Mouse (Mus musculus): Measurements from ENCODE around the gene Pde6g. TPM values are rescaled to one million over a fixed set of nuclear protein-coding genes. Genes with fewer than 3 reads are reported as not detected.

Pde6g gene
- polyA plus RNA-seq, 1 experiment, result 0.89 TPM

DNA sequence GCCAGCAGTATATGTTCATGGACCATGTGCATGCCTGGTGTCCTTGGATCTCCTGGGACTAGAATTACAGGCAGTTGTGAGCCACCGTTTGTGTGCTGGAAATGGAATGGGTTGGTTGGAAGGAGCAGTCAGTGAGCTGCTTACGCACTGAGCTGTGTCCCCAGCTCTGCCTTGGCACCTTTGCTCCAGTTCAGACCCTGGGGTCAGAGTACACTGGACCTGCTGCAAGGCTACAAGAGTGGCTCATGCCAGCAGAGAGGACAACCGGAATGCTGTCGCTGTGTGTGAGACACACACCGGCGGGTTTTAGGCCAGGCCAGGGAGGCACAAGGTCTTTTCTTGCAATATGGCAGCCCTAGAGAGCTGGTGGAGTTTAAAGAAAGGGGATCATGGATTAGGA is 18.8 kb upstream of the Pde6g start:
- no peak for DNase-seq (ENCODE audit: low read depth, low spot score)
- WGBS, result 92% methylated on average over 6 of the region's 6 CpGs

DNA sequence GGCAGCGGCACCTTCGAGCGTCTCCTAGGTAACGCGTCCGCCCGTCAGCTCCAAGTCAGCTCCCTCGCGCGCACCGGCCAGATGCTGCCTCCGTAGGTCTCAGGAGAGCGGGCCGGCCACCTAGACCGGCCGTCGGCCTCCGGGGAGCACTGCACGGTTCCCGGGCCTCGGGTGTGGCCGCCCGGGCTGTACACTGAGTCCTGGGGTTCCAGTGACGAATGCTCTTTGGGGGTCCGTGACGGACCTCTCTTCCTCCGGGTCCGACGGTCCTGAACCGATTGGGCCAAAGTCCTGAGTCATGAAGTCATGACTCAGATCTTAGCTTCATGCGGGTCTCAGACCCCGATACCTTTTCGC is 14.4 kb upstream of the Pde6g start:
- no peak for DNase-seq (ENCODE audit: low read depth, low spot score)
- under 1% methylated on average over 33 of the region's 33 CpGs for WGBS

GRCm38 (mm10) chr11:120467051-120467735 is 13.9 kb upstream of the Pde6g start, which contains the start of gene Arl16:
TSS of gene Arl16 (minus strand) at chr11:120467607.
- peak; percentile 97 for DNase-seq (ENCODE audit: low read depth, low spot score)

DNA sequence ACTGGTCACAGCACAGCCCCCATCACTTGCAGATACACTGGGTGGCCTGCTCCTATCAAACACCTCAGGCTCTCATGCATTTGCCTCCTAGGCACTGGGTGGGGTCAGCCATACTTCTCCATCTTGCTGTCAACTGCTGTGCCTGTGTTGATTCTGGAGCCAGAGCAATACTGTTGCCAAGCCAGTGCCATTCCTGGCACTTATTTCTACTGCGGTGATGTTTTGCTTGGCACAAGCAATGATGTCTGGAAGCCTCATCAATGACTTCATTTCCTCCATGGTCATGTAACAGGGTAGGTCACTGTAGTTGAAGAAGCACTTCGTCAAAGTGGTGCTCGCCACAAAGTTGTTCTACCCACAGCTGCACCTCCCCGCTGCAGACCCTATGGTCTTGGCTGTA is 12.2 kb upstream of the Pde6g start:
- DNase-seq (ENCODE audit: low read depth, low spot score), result no peak
- WGBS, result 81% methylated on average over 4 of the region's 4 CpGs

More at GRCm38 (mm10) chr11:120467051-120467735, 13.9 kb upstream of the Pde6g start, which contains the start of gene Arl16:
- under 1% methylated on average over 54 of the region's 54 CpGs for WGBS

DNA sequence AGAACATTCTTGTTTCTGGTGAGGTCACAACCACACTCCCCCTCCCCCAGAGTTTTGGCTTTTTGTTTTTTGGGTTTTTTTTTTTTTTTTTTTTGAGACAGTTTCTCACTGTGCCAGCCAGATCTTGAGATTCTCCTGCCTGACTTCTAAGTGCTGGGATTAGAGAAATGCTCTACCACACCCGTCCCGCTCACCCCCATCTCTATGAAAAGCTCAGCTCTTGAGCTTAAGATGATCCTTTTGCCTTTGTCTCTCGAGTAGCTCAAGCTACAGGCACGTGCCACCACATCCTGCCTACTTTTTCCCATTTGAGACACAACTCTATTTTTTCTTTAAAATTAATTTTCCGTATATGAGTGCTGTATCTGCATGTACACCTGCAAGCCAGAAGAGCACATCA is 11.1 kb upstream of the Pde6g start:
- DNase-seq (ENCODE audit: low read depth, low spot score), result no peak
- 87% methylated on average over 5 of the region's 5 CpGs for WGBS

DNA sequence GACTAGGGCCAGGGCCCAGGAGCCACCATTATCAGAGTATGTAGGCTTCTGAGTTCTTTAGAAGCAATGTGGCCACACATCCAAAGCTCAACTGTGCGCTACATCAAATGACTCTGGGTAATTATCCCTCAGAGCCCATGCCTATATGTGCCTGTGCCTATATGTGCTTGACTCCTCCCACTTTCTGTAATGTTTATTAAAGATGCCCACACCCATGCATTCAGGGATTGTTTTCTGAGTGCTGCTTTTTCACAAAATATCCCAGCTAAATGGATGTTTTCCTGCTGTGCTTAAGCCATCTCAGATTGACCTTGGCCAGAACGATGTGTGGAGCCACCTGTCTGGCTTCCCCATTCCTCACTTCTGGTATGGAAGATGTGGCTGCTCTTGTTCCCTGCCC is 10.2 kb upstream of the Pde6g start:
- WGBS, result 86% methylated on average over 2 of the region's 2 CpGs
- no peak for DNase-seq (ENCODE audit: low read depth, low spot score)

DNA sequence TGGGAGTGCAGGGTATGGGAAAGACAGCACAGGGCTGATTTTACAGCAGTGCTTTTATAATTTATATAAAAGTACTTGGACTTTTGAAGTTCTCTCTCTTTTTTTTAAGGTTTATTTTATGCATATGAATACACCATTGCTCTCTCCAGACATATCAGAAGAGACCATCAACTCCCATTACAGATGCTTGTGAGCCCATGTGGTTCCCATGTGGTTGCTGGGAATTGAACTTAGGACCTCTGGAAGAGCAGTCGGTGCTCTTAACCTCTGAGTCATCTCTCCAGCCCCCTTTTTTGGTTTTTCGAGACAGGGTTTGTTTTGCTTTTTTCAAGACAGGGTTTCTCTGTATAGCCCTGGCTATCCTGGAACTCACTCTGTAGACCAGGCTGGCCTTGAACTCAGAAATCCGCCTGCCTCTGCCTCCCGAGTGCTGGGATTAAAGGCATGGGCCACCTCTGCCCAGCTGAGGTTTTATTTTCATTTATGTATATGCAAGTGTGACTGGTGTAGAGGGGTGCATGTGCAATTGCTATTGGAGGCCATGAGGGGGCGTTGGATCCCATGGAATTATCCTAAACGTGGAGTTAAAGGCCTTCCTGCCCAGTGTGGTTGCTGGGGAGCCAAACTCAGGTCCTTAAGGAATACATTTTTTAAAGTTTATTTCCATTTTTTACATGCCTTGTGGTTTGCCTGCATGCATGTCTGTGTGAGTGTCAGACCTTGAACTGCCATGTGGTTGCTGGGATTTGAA is 5.7 kb upstream of the Pde6g start:
- 45% methylated on average over 6 of the region's 6 CpGs for WGBS
- no peak for DNase-seq (ENCODE audit: low read depth, low spot score)

DNA sequence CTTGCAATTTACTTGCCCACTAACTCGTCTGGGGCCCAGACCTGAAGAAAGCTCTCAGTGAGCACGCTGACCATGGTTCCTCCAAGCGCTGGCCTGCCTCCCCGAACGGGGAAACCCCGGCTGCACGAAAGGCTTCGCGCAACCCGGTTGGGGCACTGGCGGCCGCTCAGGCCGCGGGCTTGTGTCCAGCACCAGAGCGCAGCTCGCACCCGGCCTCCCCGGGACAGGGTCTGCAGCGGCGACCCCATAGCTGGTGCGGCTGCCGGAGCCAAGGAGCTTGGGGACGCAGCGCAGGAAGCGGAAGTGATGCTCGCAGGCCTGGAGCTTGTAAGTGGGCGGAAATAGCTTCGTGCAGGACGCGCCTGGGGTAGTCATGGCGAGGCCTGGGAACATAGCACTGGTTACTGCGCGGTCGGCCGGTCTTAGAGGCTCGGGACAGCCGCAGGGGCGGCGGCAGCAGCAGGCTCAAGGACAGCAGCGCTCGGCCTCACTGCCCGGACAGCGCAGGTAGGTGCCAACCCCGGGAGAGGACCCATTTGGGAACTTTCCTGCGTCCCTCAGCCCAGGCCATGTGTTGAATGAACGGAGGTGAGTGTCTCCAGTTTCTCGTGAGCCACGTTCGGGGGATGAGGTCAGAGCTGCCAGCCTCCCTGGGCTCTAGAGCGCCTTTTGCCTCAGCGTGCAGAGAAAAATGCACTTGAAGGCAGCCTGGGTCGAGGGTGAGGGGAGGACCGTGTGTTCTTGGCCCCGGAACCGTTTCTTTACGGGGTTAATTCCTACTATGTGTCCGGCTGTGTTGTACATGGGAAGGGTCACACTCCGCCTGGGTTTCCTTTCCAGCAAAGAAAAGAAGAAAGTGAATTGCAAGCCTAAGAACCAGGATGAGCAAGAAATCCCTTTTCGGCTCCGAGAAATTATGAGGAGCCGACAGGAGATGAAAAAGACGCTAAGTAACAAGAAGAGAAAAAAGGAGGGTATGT is 4.8 kb upstream of the Pde6g start, which contains the start of the genes Oxld1 and Ccdc137:
Gene Oxld1, minus strand, starts transcription at position 297 of the 980 bp plus-strand sequence.
Gene Ccdc137, plus strand, starts transcription at position 344 of the 980 bp plus-strand sequence.
- 2% methylated on average over 62 of the region's 62 CpGs for WGBS
- peak; percentile 67 for DNase-seq (ENCODE audit: low read depth, low spot score)

- no peak for DNase-seq (ENCODE audit: low read depth, low spot score)
- WGBS, result 11% methylated on average over 14 of the region's 14 CpGs
Observed at GRCm38 (mm10) chr11:120457370-120457769, 4.1 kb upstream of the Pde6g start.

DNA sequence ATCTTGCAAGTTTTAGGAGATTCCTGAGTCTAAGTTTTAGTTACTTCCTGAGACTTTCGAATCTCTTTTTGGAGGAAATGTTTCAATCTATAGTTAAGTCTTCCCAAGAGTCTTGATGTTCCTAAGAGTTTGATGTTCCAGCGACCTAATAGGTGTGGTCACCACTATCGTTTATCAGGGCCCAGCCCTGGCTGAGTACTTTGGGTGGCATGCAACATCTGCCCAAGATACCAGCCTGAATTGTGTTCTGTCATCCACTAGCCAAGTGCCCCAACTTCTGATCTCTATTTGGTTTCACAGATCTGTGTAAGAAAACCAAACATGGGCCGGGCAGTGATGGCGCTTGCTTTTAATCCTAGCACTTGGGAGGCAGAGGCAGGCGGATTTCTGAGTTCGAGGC is 2.1 kb upstream of the Pde6g start:
- 87% methylated on average over 7 of the region's 7 CpGs for WGBS
- no peak for DNase-seq (ENCODE audit: low read depth, low spot score)

DNA sequence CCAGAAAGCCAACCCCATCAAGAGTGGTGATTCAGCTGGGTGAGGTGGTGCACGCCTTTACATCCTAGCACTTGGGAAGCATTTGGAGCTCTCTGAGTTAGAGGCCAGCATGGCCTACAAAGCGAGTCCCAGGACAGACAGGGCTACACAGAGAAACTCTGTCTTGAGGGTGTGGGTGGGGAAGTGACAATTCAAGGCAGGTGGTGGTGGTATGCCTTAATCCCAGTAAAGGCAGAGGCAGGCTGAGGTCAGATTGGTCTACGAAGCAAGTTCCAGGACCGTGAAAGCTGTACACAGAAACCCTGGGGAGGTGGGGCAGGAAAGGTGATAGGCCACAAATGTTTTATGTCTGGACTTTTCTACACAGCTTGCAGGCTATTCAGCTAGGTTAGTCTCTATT is 1.7 kb upstream of the Pde6g start:
- no peak for DNase-seq (ENCODE audit: low read depth, low spot score)
- WGBS, result 97% methylated on average over 4 of the region's 4 CpGs

- DNase-seq (ENCODE audit: low read depth, low spot score), result no peak
- WGBS, result 80% methylated on average over 3 of the region's 3 CpGs
Observed at GRCm38 (mm10) chr11:120452246-120452645, 1.1 kb downstream of the Pde6g start.

- WGBS, result 80% methylated on average over 7 of the region's 7 CpGs
Observed at GRCm38 (mm10) chr11:120447179-120447578, 6.1 kb downstream of the Pde6g start.

DNA sequence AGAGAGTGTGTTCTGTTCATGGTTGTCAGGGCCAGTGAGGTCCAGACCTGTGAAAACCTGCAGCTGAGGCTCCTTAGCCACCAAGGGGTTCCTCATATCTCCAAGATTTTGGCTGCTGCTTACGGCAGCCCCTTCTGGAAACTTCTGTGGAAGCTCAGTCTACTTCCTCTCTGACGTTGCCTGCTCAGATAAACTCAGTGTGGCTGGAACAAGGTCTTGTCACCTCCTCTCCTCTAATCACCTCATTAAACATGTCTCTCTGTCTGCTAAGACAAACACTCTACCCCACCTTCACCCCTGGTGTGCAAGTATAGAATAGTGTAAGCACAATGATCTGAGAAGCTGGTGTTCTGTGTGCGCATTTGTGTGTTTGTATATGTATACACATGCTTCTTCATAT is 7.8 kb downstream of the Pde6g start:
- DNase-seq (ENCODE audit: low read depth, low spot score), result no peak
- WGBS, result 66% methylated on average over 3 of the region's 3 CpGs

More at GRCm38 (mm10) chr11:120447179-120447578, 6.1 kb downstream of the Pde6g start:
- no peak for DNase-seq (ENCODE audit: low read depth, low spot score)

- 76% methylated on average over 6 of the region's 6 CpGs for WGBS
- DNase-seq (ENCODE audit: low read depth, low spot score), result no peak
Observed at GRCm38 (mm10) chr11:120444106-120444505, 9.2 kb downstream of the Pde6g start.

- no peak for DNase-seq (ENCODE audit: low read depth, low spot score)
- WGBS, result 88% methylated on average over 3 of the region's 3 CpGs
Observed at GRCm38 (mm10) chr11:120442765-120443280, 10.5 kb downstream of the Pde6g start.

DNA sequence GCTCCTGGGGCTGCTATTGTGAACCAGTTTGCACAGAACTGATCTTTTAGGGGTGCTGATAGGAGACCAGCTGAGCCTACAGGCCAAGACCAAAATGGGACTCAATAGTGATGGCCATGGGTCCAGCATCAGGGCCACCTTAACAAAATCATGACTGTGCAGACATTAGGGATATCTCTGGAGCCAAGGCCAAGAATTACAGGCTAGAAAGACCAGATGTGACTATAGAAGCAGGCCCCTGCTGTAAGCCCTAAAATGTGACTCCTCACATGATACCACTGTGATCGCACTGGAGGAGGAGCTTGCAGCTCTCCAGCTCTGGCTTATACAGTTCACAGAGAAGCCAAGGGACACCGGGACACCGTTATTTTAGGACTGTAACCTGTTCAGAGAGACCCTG is 11.0 kb downstream of the Pde6g start, which contains the start of gene Tspan10:
Gene Tspan10, plus strand, starts transcription at position 301 of the 400 bp plus-strand sequence.
- DNase-seq (ENCODE audit: low read depth, low spot score), result no peak
- WGBS, result 94% methylated on average over 3 of the region's 3 CpGs

DNA sequence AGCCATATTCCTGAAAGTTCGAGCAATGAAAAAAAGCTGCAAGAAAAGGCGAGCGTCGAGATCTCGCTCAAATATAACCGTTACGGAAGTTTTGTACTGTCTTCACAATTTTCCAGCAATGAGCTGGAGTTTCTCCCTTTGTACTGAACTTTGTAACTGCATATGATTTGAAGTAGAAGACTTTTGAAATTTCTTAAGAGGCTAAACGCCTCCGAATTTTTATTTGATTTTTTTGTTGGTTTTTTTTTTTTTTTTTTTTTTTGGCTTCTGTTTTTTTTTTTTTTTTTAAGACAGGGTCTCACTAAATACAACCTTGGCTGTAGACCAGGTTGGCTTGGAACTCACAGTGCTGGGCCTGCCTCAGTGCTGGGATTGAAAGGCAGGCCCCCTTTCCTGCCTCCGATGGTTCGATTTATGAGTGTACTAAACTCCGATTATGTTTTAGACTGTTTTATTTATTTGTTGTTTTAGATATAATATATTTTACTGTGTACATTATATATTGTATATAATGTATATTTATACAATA is 15.4 kb downstream of the Pde6g start:
- no peak for DNase-seq (ENCODE audit: low read depth, low spot score)
- WGBS, result 20% methylated on average over 12 of the region's 12 CpGs

- DNase-seq (ENCODE audit: low read depth, low spot score), result peak; percentile 51
- WGBS, result under 1% methylated on average over 75 of the region's 77 CpGs
Observed at GRCm38 (mm10) chr11:120437152-120437856, 16.0 kb downstream of the Pde6g start, which contains the start of gene Nploc4. TSS of gene Nploc4 (minus strand) at chr11:120437708.
